Mouse (Mus musculus): ENCODE results near the gene Commd3.

DNA sequence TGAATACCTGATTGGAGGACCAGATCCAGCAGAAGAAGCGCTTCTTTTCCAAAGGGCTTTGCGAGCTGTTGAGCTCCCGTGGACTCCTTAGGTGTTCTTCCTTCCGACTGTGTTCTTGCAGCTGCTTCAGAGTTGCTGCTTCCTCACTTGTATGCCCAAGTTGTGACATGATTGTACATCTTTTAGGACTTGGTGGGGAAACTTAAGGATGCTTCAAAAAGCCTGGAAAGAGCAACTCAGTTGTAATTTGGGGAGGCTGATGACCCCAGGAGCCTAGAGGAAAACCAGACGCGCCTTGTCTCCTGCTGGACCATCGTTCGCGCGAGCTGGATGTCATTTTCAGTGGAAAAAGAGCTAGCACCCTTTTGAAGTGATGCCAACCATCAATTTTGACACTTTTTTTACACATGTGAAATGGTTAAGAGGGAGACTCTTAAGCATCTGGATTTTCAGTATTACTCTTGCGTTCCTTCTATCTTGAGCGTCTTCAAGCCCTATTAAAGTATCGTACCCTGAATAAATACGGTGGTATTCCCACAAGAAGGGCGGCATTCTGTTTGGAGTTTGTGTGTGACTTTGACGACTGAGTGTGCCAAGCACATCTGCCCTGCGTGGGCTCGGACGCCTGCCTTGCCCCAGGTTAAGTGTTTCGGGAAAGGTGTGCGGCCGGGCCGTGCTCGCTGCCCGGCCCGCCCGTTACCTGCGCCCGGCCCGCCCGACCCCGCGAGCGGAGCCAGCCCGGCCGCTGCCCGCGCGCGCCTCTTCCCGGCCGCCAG is 3.7 kb downstream of the Commd3 start:
- TF ChIP-seq POLR2A (IDR thresholded peaks at IDR 0.05; ENCODE audit: low read depth, low read length) (no peak), CTCF (conservative IDR thresholded peaks at IDR 0.05; ENCODE audit: insufficient read depth, insufficient read length, low read depth, low read length) (no peak)

Data from kidney, adult 2 months (tissue).